ENCODE assay signal across 1 mouse cellular context in the genomic region with DNA sequence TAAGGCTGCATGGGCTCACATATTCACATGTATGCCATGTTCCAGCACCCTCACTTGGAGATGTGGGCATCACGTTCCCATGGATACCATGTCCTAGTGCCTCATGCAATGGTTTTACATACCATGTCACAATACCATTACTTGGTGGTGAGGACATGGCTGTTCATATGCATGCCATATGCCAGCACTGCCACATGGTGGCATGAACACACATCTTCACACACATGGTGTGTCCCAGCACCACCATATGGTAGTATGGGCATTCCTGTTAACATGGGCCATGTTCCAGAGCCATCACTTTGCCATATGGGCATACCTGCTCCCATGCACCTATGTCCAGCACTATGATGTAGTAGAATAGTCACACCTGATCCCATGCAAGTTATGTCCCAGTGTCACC.
TF ChIP-seq lines count a peak whose summit lies in the region.

No protein-coding gene starts in this region.

TF ChIP-seq in CH12.LX, 34 proteins besides CTCF, POLR2A, EP300 and RAD21:
- no peak for TF ChIP-seq IRF4 (IDR thresholded peaks at IDR 0.05; ENCODE audit: low read depth, low read length)
- no peak for TF ChIP-seq KAT2A (IDR thresholded peaks at IDR 0.05; ENCODE audit: insufficient replicate concordance, low read length)
- TF ChIP-seq SMC3 (IDR thresholded peaks at IDR 0.05; ENCODE audit: low read depth, low read length): peak; percentile 52
- no peak for TF ChIP-seq RCOR1 (conservative IDR thresholded peaks at IDR 0.05; ENCODE audit: low read depth, low read length)
- TF ChIP-seq HCFC1 (IDR thresholded peaks at IDR 0.05; ENCODE audit: low read depth, low read length): no peak
- no peak for TF ChIP-seq ETS1 (conservative IDR thresholded peaks at IDR 0.05; ENCODE audit: low read depth, low read length)
- TF ChIP-seq BHLHE40 (IDR thresholded peaks at IDR 0.05; ENCODE audit: low read depth, low read length): no peak
- TF ChIP-seq MEF2A (IDR thresholded peaks at IDR 0.05; ENCODE audit: borderline replicate concordance, low read depth, low read length): no peak
TF ChIP-seq in CH12.LX: peak in this region for 1.
